Mouse (Mus musculus) left cerebral cortex, postnatal 25 days (tissue): ENCODE results near the gene Sacm1l. TPM values are rescaled to one million over a fixed set of nuclear protein-coding genes. Genes with fewer than 3 reads are reported as not detected.

Source experiments
- DNase-seq, 2 experiments: peaks; one replicate each; pipeline ENCODE4 v3.0.0; 2022; ENCODE audit warnings: low spot score in 2 of 2, mixed read lengths in 1 of 2
- intact Hi-C: fragments of 180-260 bp; cut with DNase I; formaldehyde crosslinking; loops from one replicate; pipeline ENCODE4 v1.15.1; 2025
- total RNA-seq, 2 experiments: library from RNA; stranded (reverse); gene quantifications; 2 replicates each; pipeline ENCODE4 v1.2.3; 2021

Sacm1l gene
- 10 to 100 TPM; 59.5 to 61.9 TPM for total RNA-seq

DNA sequence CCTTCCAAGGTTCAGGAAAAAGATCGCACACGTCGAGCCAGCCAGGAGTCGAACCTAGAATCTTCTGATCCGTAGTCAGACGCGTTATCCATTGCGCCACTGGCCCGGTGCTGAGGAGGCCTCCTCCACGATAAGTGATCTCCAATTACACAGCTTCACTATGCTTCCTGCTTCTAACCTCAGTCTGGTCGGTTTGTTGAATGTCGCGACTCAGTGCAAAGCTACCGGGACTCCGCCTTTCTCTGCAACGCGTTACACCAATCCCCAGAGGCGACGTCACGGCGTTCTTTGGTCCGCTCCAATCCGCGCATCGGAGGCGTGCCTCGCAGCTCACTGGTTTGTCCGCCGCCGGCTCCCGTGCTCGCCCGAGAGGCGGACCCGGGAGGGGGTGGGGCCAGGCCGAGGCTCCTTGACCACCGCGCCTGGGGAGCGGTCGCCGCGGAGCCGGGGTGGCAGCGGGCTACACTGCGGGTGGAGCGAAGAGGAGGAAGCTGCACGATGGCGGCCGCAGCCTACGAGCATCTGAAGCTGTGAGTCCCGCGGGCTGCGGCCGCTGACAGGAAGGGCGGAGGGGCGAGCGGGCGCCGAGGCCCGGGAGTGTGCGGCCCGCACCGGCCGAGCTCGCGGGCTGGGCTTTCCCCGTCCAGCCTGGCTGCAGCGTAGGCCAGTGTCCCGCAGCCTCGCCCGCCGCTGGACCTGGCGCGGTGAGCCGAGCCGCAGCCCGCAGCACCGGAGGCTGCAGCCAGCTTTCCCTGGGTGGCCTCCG is at the start of gene Sacm1l:
Gene Sacm1l (plus strand): TSS at position 368 of the 766 bp plus-strand sequence.
- peak; percentile 98 to 99 for DNase-seq
- intact Hi-C loops = loop anchor here (5.0 kb wide), 2 partner anchors 267 to 372 kb away; partner anchors contain the start of gene Tmem158

DNA sequence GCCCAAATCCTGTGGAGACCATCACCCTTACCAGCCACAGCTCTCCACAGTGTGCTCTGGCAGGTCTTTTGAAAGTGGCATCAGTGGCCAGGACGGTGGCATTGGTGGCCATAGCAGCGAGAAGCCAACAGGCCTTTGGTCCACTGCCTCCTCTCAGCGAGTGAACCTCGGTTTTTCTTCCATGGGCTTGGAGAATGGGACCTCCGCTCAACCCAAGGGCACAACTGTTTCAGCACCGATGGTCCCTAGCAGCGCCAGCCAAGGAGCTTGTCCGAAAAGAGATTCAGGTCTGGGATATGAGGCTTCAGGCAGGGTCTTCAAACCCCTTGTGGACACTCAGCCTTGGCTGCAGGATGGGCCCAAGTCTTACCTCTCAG is 49.7 kb upstream of the Sacm1l start:
- intact Hi-C loops = loop anchor here (2.0 kb wide), 1 partner anchor 25 kb away; no protein-coding TSS in a partner anchor
- no peak for DNase-seq

DNA sequence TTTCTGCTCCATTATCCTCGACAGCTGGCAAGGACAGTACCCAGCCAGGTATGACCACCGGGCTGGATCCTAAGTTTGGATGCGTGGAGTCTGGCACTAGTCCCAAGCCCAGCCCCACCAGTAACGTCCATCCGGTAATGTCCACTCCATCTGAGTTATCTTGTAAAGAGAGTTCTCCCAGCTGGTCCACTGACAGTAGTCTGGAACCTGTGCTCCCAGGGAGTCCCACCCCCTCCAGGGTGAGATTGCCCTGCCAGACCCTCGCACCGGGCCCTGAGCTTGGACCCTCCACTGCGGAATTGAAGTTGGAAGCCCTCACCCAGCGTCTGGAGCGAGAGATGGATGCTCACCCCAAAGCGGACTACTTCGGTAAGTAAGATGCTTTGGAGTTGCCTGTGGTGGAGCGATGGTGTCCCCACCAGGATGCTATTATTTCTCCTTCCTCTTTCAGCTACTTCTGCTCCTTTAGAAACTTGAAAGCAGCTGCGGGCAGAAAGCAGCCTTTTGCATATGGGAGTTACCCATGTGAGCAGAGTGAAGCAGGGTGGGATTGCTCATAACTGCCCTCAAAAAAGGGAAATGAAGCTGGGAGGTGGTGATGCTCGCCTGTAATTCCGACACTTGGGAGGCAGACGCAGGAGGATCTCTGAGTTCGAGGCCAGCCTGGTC is 49.2 kb upstream of the Sacm1l start:
- intact Hi-C loops = no loop called here
- DNase-seq = no peak

DNA sequence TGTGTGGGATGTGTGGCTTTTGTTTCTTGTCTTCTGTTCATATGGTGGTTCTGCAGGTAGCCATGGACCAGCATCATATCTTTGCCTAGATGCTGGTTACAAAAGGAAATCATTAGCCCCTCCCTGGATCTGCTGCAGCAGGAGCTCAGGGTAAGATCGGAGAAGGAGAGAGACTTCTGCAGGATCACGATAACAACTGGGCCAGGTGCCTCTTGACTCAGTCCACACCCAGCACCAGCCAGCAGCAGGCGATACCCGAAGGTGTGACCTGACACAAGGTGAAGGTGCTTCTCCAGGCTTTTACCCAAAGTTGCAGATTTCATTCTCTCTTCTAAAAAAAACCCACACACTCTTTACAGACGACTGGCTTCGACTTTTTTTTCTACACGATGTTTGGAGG is 48.4 kb upstream of the Sacm1l start:
- DNase-seq = no peak
- intact Hi-C loops = no loop called here

DNA sequence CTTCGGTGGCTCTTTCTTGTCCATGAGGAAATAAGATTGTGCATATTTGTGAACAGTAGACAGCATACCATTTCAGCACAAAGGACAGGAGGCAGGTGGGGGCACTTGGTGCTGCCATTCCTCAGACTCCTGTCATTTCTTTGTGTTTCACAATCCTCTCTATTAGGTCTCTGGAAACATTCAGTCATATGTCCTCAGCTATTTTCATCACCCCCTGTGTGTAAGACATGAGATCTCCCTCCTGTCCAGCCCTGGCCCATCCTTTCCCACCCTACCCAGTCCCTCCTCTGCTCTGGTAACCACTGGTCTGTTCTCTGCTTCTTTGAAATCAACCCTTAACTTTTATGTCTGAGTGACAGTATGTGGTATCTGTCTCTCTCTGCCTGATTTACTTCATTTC is 46.0 kb upstream of the Sacm1l start:
- intact Hi-C loops = no loop called here
- DNase-seq = no peak

DNA sequence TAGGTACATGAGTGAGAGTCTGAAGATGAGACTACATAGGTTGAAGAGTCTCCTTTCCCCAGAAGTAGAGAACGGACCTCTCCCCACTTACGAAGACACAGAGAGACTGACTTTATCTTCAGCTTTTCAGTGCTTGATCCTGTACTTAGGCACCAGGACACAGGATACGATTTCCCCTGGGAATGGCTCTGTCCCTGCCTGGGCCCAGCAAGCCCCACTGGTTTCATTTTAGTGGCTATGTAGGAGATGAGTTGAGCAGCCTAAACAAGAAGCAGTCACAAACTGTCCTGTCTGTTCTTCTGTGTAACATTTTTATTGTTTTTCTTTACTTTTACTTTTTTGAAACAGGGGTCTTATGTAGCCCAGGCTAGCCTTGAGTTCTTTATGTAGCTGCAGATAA is 44.7 kb upstream of the Sacm1l start:
- intact Hi-C loops = no loop called here
- DNase-seq = no peak

DNA sequence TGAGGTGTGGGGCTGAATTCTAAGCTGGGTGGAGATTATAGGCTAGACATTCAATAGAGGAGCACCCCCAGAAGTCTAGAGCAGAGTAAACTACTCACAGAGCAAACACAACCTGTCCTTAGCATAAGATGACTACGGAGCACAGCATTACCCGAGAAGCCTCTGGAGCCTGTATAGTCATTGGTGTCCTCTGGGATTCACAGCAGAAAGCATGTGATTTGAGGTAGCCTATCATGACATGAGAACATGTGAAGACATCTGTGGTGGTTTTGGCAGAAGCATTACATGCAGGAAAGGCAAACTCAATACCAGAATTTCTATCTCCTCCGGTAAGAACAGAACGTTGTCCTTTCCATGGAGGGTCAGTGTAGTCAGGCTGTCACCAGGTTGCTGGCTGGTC is 44.0 kb upstream of the Sacm1l start:
- intact Hi-C loops = no loop called here
- no peak for DNase-seq

DNA sequence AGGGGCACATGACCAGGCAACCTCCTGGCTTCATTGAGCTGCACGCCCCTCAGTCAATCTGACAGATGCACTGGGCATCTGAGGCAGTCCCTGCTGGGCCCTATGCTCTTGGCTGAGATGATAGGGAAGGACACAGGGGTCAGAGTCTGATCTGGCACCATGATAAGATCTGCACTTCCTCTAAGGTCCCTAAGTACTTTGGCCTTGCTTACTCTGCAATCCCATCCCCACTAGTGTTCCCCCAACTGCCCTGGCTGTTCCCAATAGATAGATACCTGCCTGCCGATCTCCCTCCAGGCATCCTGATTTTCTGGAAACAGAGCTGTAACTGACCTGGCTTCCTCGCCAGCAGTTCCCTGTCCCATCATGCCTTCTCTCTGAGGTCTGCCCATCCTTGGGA is 42.9 kb upstream of the Sacm1l start:
- no peak for DNase-seq
- intact Hi-C loops = no loop called here

DNA sequence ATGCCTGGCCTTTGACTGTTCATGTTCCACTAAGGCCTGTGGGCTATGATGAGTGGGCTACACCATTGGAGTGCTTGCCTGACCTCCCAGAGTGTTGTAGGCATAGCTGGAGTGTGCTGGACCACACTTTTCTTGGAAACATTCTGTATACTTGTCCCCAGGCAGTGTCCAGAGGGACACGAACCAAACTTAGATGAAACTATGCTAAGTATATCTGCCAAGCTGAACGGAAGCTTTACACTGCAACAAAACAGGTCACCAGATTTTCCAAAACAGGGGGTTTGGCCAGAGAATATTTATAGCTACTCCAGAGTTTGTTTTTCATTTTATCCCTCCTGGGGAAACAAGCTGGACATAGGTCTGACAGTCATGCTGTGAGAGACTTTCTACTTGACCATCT is 40.5 kb upstream of the Sacm1l start:
- intact Hi-C loops = no loop called here

DNA sequence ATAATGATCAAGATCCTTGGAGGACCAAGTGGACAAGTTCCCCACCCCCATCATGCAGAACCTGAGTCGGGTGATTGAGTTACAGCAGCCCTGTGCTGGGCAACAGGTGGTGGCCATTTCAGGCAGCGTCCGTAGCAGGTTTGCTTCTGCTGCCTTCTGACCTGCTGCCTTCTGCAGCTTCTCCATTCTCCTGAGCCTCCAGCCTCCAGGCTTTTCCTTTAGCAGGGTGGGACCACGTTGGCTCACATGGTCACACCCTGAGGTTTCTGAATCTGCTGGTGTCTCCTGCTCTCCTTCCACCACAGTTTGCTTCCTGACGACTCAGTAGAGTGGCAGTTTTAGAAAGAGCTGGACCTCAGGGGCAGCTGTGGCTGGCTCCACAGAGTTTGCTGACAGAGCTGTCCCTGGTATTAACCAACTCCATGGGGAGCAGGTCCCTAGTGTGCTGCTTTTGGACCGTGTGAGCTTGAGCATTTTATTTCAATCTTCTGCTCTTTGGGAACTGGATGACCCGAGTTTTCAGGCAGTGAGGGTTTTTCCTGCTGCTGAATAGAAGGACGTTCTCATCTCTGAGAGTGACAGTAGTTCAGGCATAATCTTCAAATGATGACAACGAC is 39.7 kb upstream of the Sacm1l start:
- no peak for DNase-seq
- intact Hi-C loops = no loop called here

More for the DNA sequence above, 40.5 kb upstream of the Sacm1l start:
- DNase-seq = no peak

DNA sequence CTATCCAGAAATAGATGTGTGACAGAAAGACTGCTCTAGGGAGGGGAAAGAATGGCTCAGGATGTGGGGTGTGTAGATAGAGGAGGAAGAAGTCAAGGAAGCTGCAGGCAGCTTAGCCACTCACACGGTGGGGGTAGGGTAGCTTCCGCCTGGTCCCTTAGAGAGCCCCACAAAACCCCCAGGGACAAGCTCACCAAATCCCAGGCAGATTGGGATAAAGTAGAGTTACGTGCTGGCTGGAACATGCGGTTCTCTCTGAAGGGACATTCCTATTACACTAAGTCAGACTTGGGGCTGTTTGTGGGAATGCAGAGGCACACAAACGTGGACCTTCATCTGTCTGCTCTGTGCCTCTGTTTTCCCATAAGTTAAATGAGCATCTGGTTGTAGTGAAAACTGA is 38.6 kb upstream of the Sacm1l start:
- DNase-seq = no peak
- intact Hi-C loops = no loop called here

DNA sequence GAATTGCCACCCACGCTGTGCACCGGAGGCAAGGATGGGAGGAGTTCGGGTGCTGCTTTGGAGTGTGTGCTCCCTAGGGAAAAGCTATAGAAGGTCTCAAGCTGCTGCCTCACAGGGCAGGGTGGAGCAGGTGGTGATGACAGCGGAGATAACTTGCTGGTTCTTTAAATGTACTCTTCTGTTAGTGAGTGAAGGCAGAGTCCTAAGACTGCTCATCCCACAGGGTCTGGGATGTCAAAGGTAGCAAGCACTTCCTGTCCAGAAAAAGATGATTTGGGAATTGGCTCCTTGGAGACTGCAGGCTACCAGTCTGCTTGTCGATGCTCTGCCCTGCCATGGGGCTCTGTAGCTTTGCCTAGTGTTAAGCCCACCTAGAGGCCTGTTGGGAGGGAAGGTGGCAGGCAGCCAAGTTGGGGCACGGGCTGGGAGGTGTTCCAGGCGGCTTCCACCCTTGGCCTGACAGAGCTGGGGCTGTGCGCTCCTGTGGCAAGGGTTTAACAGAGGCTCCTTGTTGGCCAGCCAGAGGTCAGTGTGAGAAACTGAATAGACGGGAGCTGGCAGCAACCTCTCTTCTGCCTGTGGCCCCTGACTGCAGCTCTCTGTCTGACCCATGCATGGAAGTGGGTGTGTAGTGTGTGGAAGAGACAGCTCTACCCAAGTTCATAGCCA is 37.5 kb upstream of the Sacm1l start:
- DNase-seq = peak; percentile 35 to 50
- intact Hi-C loops = no loop called here

DNA sequence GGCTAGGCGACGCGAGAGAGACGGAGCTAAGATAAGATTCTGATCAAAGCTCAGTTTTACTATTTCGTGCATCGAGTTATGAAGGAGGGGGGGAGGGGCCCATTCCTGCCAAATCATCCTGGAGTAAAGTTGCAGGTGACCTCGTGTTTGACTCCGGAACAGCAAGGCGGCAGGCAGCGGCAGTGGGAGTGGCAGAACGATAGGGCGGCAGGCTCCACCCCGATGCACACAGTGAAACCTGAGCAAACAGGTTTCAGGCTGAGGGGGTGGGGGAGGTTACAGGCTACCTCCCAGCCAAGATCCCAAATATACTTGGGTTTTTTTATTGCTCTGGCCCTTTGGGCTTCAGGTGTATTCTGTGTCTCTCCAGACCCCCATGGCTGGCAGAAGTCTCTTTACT is 32.9 kb upstream of the Sacm1l start:
- intact Hi-C loops = no loop called here

DNA sequence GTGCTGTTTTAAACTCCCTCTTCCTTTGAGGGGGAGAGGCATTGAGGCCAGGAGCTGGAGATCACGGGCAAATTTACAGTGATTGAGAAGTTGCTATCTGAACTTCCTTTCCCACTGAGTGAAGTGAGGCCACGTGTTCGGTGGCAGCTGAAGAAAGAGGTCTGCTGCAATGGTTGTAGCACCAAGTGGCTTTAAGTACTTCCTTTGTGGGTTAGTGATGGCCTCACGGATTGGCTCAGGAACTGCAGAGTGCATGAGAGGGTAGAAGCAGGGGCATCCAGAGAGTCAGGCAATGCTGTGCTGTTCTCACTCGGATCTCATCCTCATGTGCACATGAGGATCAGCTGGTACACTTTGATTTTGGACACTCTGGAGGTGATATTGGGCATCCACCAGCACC is 31.7 kb upstream of the Sacm1l start:
- no peak for DNase-seq
- intact Hi-C loops = no loop called here

More for the DNA sequence above, 32.9 kb upstream of the Sacm1l start:
- DNase-seq = no peak

DNA sequence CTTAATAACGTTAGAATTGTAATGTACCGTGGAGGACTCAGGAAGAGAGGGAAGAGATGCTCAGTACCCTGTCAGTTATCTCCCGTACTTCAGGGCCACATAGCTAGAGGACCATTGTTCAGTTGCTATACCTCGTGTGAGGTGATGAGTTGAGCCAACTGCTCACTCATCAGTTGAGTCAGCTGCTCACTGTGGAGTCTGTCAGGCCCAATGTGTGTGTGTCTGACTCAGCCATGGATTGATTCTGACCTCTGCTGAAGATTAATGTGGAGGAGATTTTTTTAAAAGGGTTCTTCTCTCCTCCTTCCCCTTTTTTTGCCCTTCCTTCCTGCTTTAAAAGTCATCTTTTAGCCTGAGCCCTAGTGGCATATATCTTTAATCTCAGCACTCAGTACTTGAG is 29.1 kb upstream of the Sacm1l start:
- intact Hi-C loops = loop anchor here (5.0 kb wide), 2 partner anchors 33 to 238 kb away; partner anchors contain the start of gene Tmem158
- DNase-seq = no peak

DNA sequence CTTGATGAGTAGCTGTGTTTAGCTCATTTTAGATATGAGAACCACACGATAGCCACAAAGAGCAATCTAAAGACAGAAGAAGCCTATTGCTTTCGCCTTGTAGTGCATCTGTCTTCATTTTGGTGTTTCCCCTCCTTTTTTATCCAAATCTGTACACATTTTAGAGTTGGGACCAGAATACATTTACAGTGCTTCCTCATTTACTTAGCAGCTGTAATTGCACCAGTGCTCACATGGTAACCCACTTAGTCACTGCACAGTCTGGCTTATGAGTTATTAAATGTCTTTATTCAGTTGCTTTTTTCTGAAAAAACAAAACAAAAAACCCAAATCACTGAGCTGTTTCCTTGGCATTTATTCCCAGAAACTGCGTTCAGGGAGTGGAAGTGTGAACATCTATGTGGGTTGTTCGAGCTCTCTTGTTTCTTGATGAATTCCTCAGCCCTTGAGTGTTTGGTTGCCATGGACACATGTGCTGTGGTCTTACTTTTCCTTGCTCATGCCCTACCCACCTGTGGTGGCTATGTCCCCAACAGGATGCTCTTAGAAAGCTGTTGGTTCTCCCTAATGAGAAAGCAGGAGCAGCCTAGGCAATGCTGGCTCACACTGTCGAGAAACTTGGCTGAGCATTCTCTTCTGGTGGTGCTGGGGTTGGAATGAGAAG is 26.3 kb upstream of the Sacm1l start:
- peak; percentile 54 to 87 for DNase-seq
- intact Hi-C loops = loop anchor here (2.0 to 5.0 kb wide), 3 partner anchors 36 to 241 kb away; partner anchors contain the start of gene Tmem158

DNA sequence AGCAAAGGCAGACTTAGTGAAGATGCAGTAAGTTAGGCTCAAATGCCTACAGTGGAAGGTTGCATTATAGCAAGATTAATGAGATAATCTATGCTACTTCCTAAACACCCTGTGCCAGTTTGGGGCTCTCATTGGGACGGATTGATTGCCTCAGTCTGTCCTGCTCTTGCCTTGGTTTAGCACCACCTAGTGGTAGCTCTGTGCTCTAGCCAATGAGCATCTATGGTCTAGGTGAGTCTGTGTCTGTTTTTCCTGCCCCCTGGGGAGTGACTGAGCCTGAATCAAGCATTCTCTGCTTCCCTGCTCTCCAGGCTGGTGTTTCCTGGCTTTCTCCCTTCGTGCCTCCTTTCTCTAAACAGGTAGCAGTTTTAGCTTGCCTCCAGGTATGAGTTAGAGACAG is 25.2 kb upstream of the Sacm1l start:
- peak; percentile 41 to 51 for DNase-seq
- intact Hi-C loops = loop anchor here (2.0 to 5.0 kb wide), 4 partner anchors 26 to 242 kb away; partner anchors contain the start of genes Limd1 and Tmem158

DNA sequence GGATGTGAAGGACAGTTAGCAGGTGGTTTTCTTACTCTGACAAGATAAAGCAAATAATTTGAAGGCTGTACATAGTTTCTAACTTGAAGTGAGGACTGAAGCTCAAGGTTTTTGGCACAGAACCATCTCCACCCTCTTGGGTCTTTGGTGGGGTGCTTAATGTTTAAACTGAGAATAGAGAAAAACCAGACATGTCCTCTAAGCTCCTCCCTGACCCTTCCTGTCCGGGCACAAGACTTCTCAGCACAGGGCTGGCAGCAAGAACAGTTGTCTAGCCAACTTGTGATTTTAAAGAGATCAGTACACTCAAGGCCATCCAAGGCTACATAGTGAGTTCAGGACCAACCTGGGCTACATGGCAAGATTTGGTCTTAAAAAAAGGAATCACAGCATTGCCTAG is 24.0 kb upstream of the Sacm1l start:
- no peak for DNase-seq
- intact Hi-C loops = loop anchor here (2.0 kb wide), 2 partner anchors 27 to 55 kb away; partner anchors contain the start of gene Limd1
